Mouse (Mus musculus): ENCODE measurements around the gene Rassf10. TPM values are rescaled to one million over a fixed set of nuclear protein-coding genes. Genes with fewer than 3 reads are reported as not detected.

Rassf10 gene
- total RNA-seq, 2 experiments from 2014 or later: 1.2 TPM

DNA sequence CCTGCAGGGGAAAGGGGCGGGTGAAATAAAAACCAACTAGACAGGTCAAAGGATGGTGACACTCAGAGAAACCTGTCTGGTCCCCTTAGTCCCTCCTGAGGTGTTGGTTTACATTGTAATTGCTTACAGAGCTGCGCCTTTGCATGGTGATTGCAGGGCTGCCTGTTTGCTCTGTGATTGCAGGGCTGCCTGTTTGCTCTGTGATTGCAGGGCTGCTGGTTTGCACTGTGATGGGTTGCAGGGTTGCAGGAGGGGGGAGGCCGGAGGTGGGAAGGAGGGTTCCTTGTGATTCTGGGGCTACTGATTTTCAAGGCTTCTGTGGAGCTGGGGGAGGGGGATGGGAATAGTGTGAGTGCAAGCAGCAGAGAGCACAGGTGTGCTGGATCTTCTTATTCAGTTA is 13.0 kb downstream of the Rassf10 start:
- Histone ChIP-seq H3K4me3 (no peak overlapping the region), H3K27ac (no peak overlapping the region)
- no peak for TF ChIP-seq CTCF (IDR thresholded peaks at IDR 0.05)
- intact Hi-C loops (cut with DNase I): no loop called here
- DNase-seq (ENCODE audit: extremely low spot score in 1 of 2, low spot score in 2 of 2): no peak

DNA sequence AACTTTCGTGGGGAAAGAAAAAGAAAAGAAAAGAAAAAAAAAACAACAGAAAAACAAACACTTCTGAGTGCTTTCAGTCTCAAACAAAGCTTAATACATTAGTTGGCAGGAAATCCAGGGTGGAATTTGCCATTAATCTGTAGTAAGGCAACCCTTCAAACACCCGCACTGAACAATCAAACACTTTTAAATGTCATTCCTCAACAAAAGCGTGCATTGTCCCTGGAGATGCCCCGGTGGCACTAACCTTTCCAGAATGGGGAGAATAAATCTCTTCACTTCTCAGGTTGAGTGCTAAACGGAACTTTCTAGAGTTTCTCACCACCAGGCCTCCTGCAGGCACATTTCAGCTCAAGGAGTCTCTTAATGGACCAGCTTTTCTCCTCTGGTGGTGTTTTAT is 29.6 kb downstream of the Rassf10 start:
- DNase-seq (ENCODE audit: extremely low spot score in 1 of 2, low spot score in 2 of 2): no peak
- intact Hi-C loops (cut with DNase I): no loop called here

DNA sequence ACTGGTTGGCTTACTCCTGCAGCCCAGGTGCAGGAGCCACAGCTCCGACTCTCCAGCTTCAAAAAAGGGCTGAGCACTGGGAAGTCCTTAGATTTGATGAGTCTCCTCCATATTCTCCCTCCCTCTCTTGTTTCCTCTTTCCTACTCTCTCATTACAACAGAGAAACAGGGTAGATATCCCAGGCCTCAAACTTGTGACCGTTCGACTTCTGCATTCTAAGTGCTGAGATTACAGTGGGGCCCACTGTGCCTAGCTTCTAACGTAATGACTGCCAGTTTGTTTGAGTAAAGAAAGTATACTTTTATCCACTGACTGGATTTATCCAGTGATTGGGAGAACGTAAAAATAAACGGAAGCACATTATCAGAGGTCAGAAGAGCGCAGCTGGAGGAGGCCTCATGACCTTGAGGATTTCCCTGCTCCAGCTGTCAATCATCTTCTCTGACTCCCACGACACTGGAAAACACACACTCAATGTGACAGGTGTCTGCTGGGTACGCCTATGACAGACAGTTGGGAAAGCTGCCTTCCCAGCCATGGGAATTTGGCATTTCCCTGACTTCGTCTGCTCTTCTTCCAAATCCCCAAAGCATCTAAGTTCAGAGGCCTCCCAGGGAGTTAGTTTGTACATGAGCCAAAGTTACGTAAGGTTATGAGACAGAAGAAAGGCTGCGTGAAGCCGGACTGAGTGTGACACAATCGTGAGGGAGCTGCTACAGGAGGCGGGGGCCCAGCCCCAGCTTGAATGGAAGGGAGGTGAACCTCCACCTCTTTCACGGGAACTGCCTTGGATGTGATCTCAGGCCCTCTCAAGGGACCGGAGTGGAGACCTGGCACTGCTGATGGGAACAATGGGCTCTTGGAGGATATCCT is 31.2 kb downstream of the Rassf10 start:
- DNase-seq (ENCODE audit: extremely low spot score in 1 of 2, low spot score in 2 of 2): no peak
- intact Hi-C loops (cut with DNase I): no loop called here
- no peak overlapping the region for H3K4me3 ChIP-seq
- no peak overlapping the region for H3K27ac ChIP-seq
- no peak for TF ChIP-seq CTCF (IDR thresholded peaks at IDR 0.05)

More for the DNA sequence above, 29.6 kb downstream of the Rassf10 start:
- TF ChIP-seq CTCF (IDR thresholded peaks at IDR 0.05): no peak
- H3K4me3 ChIP-seq: no peak overlapping the region
- H3K27ac ChIP-seq: no peak overlapping the region

DNA sequence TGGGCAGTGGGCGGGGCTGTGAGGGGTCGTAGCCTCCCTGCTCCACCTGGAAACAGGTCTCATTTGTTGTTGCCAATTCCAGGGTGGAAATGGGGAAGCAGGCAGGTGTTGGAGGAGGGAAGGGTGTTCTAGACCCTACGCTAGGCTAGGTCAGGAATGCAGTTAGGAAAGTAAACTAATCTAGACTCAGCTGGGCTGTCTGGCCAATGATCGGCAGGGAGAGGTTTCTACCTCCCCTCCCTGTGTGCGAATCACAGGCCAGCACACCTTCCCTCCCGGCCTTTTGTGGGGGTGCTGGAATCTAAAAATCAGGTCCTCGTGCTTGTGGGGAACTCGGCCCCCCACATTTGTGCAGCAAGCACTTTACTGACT is 31.8 kb downstream of the Rassf10 start:
- H3K4me3 ChIP-seq: no peak overlapping the region
- no peak for DNase-seq (ENCODE audit: extremely low spot score in 1 of 2, low spot score in 2 of 2)
- no peak overlapping the region for H3K27ac ChIP-seq
- intact Hi-C loops (cut with DNase I): no loop called here
- TF ChIP-seq CTCF (IDR thresholded peaks at IDR 0.05): no peak

DNA sequence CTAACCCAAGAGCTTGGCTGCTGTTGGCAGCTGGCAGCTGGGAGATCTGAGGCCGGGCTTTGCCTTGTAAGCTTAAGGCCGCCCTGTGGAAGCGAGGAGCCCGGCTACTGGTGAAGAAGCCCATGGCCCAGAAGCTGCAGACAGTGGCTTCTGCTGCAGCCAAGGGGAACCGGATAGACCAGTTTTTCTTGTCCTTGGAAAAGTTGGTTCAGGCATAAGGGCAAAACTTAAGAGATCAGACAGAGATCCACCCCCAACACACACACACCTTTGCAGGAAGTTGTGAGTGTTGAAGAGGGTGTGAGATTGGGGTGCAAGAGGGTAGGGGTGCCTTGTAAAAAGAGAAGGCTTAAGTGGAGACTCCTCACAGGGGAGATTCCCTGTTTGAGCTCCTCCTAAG is 39.2 kb downstream of the Rassf10 start:
- no peak overlapping the region for H3K27ac ChIP-seq
- no peak overlapping the region for H3K4me3 ChIP-seq
- no peak for TF ChIP-seq CTCF (IDR thresholded peaks at IDR 0.05)
- intact Hi-C loops (cut with DNase I): no loop called here
- DNase-seq (ENCODE audit: extremely low spot score in 1 of 2, low spot score in 2 of 2): no peak

DNA sequence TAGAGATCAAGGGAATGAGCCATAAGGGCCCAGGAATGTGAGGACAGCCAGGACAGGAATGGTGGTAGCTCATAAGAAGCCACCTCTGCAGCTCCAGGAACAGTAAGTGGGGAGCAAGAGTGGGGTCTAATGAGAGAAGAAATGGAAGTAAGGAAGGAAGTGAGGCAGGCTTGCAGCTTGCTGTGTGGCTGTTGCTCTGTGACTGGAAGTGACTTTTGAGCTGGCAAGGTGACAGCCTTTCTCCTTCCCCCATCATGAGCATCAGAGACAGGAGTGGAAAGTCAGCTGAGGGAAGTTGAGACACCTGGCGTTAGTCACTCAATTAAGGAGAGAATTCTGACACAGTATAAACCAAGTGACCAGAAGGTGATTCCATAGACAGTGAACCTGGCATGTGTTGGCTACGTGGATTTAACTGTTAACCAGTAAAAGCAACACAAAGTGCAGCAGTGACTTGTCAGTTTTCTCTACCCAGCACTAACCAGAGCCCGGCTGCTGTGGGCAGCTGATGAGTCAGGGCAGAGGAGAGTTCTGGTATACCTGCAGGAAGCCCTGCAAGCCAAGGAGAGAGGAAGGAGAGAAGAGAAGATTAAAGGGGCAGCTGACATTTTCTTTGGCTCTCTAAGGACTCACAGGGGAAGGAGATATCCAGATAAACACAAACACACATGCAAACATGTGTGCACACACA is 49.9 kb downstream of the Rassf10 start:
- no peak for TF ChIP-seq CTCF (IDR thresholded peaks at IDR 0.05)
- intact Hi-C loops (cut with DNase I): no loop called here
- Histone ChIP-seq H3K4me3 (no peak overlapping the region), H3K27ac (no peak overlapping the region)
- no peak for DNase-seq (ENCODE audit: extremely low spot score in 1 of 2, low spot score in 2 of 2)

DNA sequence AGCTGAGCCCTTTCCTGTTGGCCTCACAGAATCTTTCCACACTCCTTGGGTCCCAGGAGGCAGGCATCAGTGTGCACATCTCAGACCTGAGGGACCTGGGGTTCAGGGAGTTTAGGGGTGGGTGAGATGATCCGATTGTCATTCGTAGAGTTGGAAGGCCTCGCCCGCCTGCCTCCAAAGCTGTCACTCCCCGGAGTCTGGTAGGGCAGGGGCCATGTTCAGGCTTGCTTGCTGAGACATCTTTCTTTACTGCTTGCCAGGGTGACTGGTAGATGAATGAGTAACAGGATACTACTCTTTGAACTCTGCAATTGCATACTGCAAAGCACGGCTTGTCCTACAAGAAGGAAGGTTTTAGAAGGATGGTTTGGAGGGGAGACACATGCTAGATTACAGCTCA is 52.0 kb downstream of the Rassf10 start:
- intact Hi-C loops (cut with DNase I): no loop called here
- H3K4me3 ChIP-seq: no peak overlapping the region
- no peak overlapping the region for H3K27ac ChIP-seq
- DNase-seq (ENCODE audit: extremely low spot score in 1 of 2, low spot score in 2 of 2): no peak
- TF ChIP-seq CTCF (IDR thresholded peaks at IDR 0.05): no peak
